Mouse (Mus musculus) CD4-positive, CD25-positive, alpha-beta regulatory T cell, adult 4 months (primary cell): ENCODE measurements at regions not wholly inside any gene's neighbourhood (a gene's known extent, or its start where the extent isn't known, plus 50 kb on each side); places are given as distances from the start of the nearest gene placed in this dataset.
A peak's percentile ranks its signal among the peaks of the same experiment; 100 is the strongest.

Experiments
- ATAC-seq: one replicate; pipeline ENCODE4 v1.8.0; 2017

GRCm38 (mm10) chr3:50888571-50889210 lies 335.6 kb upstream of the Noct start:
- no peak for ATAC-seq

- no peak for ATAC-seq
Observed at GRCm38 (mm10) chr3:50890537-50890936, 333.7 kb upstream of the Noct start.

- ATAC-seq, result no peak
Observed at GRCm38 (mm10) chr3:50898179-50898578, 326.1 kb upstream of the Noct start.

GRCm38 (mm10) chr3:50899830-50900350 lies 324.4 kb upstream of the Noct start:
- ATAC-seq, result no peak

GRCm38 (mm10) chr3:50900566-50900965 lies 323.7 kb upstream of the Noct start:
- ATAC-seq, result no peak

- no peak for ATAC-seq
Observed at GRCm38 (mm10) chr3:50901321-50901720, 322.9 kb upstream of the Noct start.

GRCm38 (mm10) chr3:50902933-50903332 lies 321.3 kb upstream of the Noct start:
- no peak for ATAC-seq

- no peak for ATAC-seq
Observed at GRCm38 (mm10) chr3:50904716-50905116, 319.5 kb upstream of the Noct start.

- ATAC-seq, result no peak
Observed at GRCm38 (mm10) chr3:50905274-50905992, 318.8 kb upstream of the Noct start.

- peak; percentile 89 for ATAC-seq
Observed at GRCm38 (mm10) chr3:50905993-50906831, 318.0 kb upstream of the Noct start.

- ATAC-seq, result no peak
Observed at GRCm38 (mm10) chr3:50912980-50913518, 311.2 kb upstream of the Noct start.

GRCm38 (mm10) chr3:50914866-50915365 lies 309.3 kb upstream of the Noct start:
- no peak for ATAC-seq

- no peak for ATAC-seq
Observed at GRCm38 (mm10) chr3:50916305-50916854, 307.9 kb upstream of the Noct start.

GRCm38 (mm10) chr3:50922347-50922746 lies 301.9 kb upstream of the Noct start:
- ATAC-seq, result no peak

- no peak for ATAC-seq
Observed at GRCm38 (mm10) chr3:50922832-50923231, 301.4 kb upstream of the Noct start.

GRCm38 (mm10) chr3:50923327-50923726 lies 300.9 kb upstream of the Noct start:
- no peak for ATAC-seq

GRCm38 (mm10) chr3:50927318-50927717 lies 296.9 kb upstream of the Noct start:
- no peak for ATAC-seq

- no peak for ATAC-seq
Observed at GRCm38 (mm10) chr3:50929013-50929412, 295.2 kb upstream of the Noct start.

- ATAC-seq, result no peak
Observed at GRCm38 (mm10) chr3:50932397-50933089, 291.7 kb upstream of the Noct start.

GRCm38 (mm10) chr3:50933090-50933443 lies 291.2 kb upstream of the Noct start:
- ATAC-seq, result no peak

- ATAC-seq, result no peak
Observed at GRCm38 (mm10) chr3:50939602-50940001, 284.6 kb upstream of the Noct start.

GRCm38 (mm10) chr3:50940656-50941055 lies 283.6 kb upstream of the Noct start:
- no peak for ATAC-seq
